Mouse (Mus musculus) spleen, adult 10 weeks (tissue): ENCODE results near the gene Zfp821. TPM values are rescaled to one million over a fixed set of nuclear protein-coding genes. Genes with fewer than 3 reads are reported as not detected.

ENCODE experiments used
- polyA plus RNA-seq: library from polyadenylated mRNA; stranded (reverse); fragments of 350-450 nt; fragmentation: Illumina TruSeq; extraction: RNeasy Lipid Tissue Mini Kit (QIAGEN cat#74804); gene quantifications from one replicate; pipeline ENCODE4 v1.2.3, GENCODE M21; 2015; ENCODE audit warnings: low replicate concordance; ENCODE audit not compliant: insufficient read depth

Gene Zfp821
- polyA plus RNA-seq, result 10.2 TPM

DNA sequence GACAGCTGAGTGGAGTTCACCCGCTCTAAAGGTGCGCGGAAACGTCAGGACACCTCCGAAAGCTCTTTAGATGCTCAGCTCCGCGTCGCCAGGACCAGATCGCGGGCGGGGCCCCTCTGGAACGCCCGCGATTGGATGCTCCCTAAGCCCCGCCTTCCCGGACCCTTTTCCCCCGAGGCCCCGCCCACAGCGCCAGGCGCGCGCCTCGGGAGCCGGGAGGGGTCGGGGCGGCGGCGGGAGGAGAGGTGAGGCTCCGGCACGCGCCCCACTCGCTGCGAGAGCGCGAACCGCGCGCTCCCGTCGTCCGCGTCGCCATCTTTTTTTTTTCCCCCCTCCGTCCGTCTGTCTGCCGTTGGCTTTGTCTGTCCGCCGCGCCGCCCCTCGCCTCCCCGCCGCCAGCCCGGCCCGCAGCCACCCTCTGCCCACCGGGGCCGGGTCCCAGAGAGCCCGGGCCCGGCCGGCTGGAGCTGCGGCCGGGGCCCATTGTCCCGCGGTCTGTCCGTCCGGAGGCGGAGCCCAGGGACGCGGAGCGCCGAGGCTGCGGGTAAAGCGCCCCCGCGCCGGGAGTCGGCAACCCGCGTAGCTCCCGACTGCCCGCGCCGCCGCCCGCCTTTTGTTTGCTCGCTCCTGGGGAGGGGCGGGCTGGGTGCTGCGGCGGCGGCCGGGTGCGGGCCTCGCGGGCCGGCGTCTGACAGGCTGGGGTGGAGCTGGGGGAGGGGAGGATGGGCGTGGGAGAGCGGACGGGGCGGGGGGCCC lies at the start of gene Zfp821:
Gene Zfp821, plus strand, starts transcription at position 227 of the 756 bp plus-strand sequence.

DNA sequence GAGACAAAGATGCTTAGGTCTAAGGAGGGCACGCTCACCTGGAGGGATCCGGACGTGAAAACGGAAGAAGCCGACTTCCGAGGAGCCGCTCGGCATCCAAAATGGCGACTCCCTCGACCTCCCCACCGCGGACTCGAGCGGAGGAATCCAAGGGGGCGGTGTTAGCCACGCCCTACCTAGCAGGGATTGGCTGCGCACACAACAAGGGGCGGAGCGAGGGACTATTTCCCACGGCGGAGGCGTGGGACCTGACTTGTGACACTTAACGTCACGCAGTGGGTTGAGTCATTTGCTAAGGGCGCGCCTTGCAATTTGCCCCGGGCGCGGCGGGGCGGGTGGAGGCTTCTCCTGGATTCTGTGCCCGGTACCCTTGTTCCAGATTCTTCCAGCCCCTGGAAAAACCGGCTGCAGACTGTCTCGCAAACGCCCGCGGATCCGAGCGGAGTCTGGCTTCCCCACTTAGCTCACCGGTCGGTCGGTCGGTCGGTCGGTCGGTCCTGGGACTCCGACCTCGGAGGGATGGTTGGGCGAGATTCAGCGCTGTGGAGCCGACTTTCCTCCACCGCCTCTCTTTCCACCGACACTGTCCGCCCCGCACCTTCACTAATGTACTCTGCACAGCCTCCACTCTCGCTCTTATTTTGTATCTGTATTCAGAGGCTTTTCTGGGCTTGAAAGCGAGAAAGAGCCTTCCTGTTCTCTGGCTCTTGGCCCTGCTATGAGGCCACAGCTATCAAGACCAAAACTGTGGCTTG lies 12.0 kb upstream of the Zfp821 start, which contains the start of gene Ist1:
Gene Ist1, minus strand, starts transcription at position 115 of the 755 bp plus-strand sequence.

DNA sequence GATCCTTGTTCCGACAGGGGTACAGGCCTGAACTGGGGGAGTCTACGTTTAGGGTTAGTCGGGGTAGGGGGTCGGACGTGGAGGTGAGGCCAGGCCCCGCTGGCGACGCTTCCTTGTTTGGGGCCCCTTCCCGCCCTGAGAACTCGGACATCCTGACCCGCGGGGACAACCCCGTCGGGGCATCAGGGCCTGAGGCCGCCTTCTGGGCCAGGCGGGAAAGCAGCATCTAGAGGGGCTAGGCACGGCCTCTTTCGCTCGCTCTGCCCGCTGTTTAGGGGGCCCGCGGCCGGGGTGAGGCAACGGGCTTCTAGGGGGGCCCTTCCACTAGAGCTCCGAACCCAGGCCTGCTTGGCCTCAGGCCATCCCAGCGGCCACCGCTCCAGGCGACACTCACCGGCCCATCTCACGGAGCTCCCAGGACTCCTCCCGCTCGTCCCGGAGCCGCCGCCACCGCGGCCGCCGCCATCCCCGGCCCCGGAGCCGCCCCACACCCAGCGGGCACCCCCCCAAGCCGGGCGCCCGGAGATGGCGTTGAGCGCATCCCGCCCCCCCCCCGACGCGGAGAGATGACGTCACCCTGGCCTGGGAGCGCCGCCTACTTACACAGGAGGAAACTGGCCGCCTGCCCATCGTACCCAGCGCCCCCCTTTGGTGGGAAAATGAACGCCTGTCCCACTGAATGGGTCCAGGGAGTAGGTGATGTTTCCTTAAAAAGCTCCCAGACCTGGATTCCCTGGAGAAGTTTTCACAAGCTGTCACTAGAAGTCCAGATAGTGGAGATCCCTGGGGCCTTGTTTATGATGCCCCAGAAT lies 32.1 kb downstream of the Zfp821 start, which contains the start of gene Atxn1l:
Gene Atxn1l, minus strand, starts transcription at position 503 of the 812 bp plus-strand sequence.

Other genes with a start within 250 kb of the Zfp821 start
- not detected for gene Pmfbp1, start 211.5 kb upstream of the Zfp821 start, polyA plus RNA-seq
- gene Dhx38, start 139.7 kb upstream of the Zfp821 start, polyA plus RNA-seq, result 15.0 TPM
- 10.6 TPM for gene Txnl4b, start 139.7 kb upstream of the Zfp821 start, polyA plus RNA-seq
- 9.4 TPM for gene Hp, start 126.4 kb upstream of the Zfp821 start, polyA plus RNA-seq
- gene Dhodh, start 96.9 kb upstream of the Zfp821 start, polyA plus RNA-seq, result 10.8 TPM
- gene Pkd1l3, start 91.0 kb upstream of the Zfp821 start, polyA plus RNA-seq, result 1.6 TPM
- 147 TPM for gene Ist1, start 12.3 kb upstream of the Zfp821 start, polyA plus RNA-seq
- 21.4 TPM for gene Atxn1l, start 32.2 kb downstream of the Zfp821 start, polyA plus RNA-seq
- gene Ap1g1, start 73.0 kb downstream of the Zfp821 start, polyA plus RNA-seq, result 115 TPM
- gene Phlpp2, start 163.0 kb downstream of the Zfp821 start, polyA plus RNA-seq, result 11.9 TPM